Mouse (Mus musculus) gastrocnemius, adult 2 months (tissue): ENCODE measurements around the gene Cbx3. TPM values are rescaled to one million over a fixed set of nuclear protein-coding genes. Genes with fewer than 3 reads are reported as not detected.
"Not testable (repeated sequence)": the region's sequence is repeated elsewhere in the genome, so short reads cannot be mapped to it uniquely, and the experiment has no call there.

Source experiments
- DNase-seq: peaks from one replicate; pipeline ENCODE4 v3.0.0; 2022
- H3K27ac ChIP-seq: fragments of 200-600 bp; 2 replicates; pipeline ENCODE4 v1.8.1; 2022; ENCODE audit warnings: mild to moderate bottlenecking
- H3K4me3 ChIP-seq: fragments of 200-600 bp; 2 replicates; pipeline ENCODE4 v1.8.1; 2022; ENCODE audit warnings: mild to moderate bottlenecking, moderate library complexity
- CTCF ChIP-seq: fragments of 200-600 bp; IDR thresholded peaks from 2 replicates; pipeline ENCODE4 v1.8.1; 2022; ENCODE audit warnings: antibody characterized with exemption, mild to moderate bottlenecking, moderate library complexity
- intact Hi-C: fragments of 180-260 bp; cut with DNase I; formaldehyde crosslinking; loops from one replicate; pipeline ENCODE4 v1.15.1; 2025
- total RNA-seq, 2 experiments: library from RNA; stranded (reverse); gene quantifications; 2 replicates each; pipeline ENCODE4 v1.2.3; 2021

Cbx3 gene
- total RNA-seq, 2 experiments from 2014 or later = 38.6 to 51.1 TPM

- no peak overlapping the region for H3K27ac ChIP-seq
- DNase-seq = no peak
- no peak for TF ChIP-seq CTCF
- H3K4me3 ChIP-seq = no peak overlapping the region
- intact Hi-C loops = no loop called here
These were observed 11.4 kb downstream of the Cbx3 start for GRCm38 (mm10) chr6:51481548-51481947.

GRCm38 (mm10) chr6:51483861-51484260, 13.7 kb downstream of the Cbx3 start:
- no peak for TF ChIP-seq CTCF
- intact Hi-C loops = no loop called here
- H3K4me3 ChIP-seq = no peak overlapping the region
- no peak for DNase-seq
- H3K27ac ChIP-seq = no peak overlapping the region

GRCm38 (mm10) chr6:51484556-51484955, 14.4 kb downstream of the Cbx3 start:
- H3K27ac ChIP-seq, DNase-seq, H3K4me3 ChIP-seq, intact Hi-C loops: not testable (repeated sequence)

GRCm38 (mm10) chr6:51485646-51486045, 15.5 kb downstream of the Cbx3 start:
- no peak for DNase-seq
- no peak overlapping the region for H3K27ac ChIP-seq
- intact Hi-C loops = no loop called here
- H3K4me3 ChIP-seq = no peak overlapping the region
- TF ChIP-seq CTCF = no peak

- no peak overlapping the region for H3K4me3 ChIP-seq
- TF ChIP-seq CTCF = no peak
- intact Hi-C loops = no loop called here
- H3K27ac ChIP-seq = no peak overlapping the region
- no peak for DNase-seq
These were observed 16.0 kb downstream of the Cbx3 start for GRCm38 (mm10) chr6:51486076-51486710.

GRCm38 (mm10) chr6:51486731-51487130, 16.6 kb downstream of the Cbx3 start:
- no peak for DNase-seq
- H3K4me3 ChIP-seq = no peak overlapping the region
- no peak overlapping the region for H3K27ac ChIP-seq
- TF ChIP-seq CTCF = no peak
- intact Hi-C loops = no loop called here

GRCm38 (mm10) chr6:51489787-51490186, 19.6 kb downstream of the Cbx3 start:
- no peak for TF ChIP-seq CTCF

GRCm38 (mm10) chr6:51497321-51498111, 27.4 kb downstream of the Cbx3 start:
- DNase-seq = no peak
- intact Hi-C loops = no loop called here
- no peak overlapping the region for H3K4me3 ChIP-seq
- TF ChIP-seq CTCF = no peak
- no peak overlapping the region for H3K27ac ChIP-seq

More at GRCm38 (mm10) chr6:51489787-51490186, 19.6 kb downstream of the Cbx3 start:
- intact Hi-C loops = no loop called here
- Histone ChIP-seq H3K4me3 (no peak overlapping the region), H3K27ac (peak overlapping the region; percentile 61)
- DNase-seq = peak; percentile 89

GRCm38 (mm10) chr6:51505671-51506070, 35.5 kb downstream of the Cbx3 start:
- TF ChIP-seq CTCF = no peak
- no peak for DNase-seq
- no peak overlapping the region for H3K4me3 ChIP-seq
- intact Hi-C loops = loop anchor here (5.0 kb wide), 1 partner anchor 123 kb away; no protein-coding TSS in a partner anchor
- H3K27ac ChIP-seq = no peak overlapping the region

GRCm38 (mm10) chr6:51507556-51507955, 37.4 kb downstream of the Cbx3 start:
- intact Hi-C loops = loop anchor here (5.0 kb wide), 1 partner anchor 125 kb away; no protein-coding TSS in a partner anchor
- Histone ChIP-seq H3K27ac (no peak overlapping the region), H3K4me3 (no peak overlapping the region)
- no peak for TF ChIP-seq CTCF
- no peak for DNase-seq

GRCm38 (mm10) chr6:51508750-51509648, 38.8 kb downstream of the Cbx3 start:
- TF ChIP-seq CTCF = peak; percentile 68
- peak; percentile 84 for DNase-seq
- peak overlapping the region; percentile 55 for H3K27ac ChIP-seq
- H3K4me3 ChIP-seq = peak overlapping the region; percentile 65
- intact Hi-C loops = loop anchor here (5.0 kb wide), 1 partner anchor 127 kb away; no protein-coding TSS in a partner anchor

GRCm38 (mm10) chr6:51510094-51510493, 39.9 kb downstream of the Cbx3 start:
- TF ChIP-seq CTCF = peak; percentile 71
- peak overlapping the region; percentile 29; the same call in 1 of the 2 replicates for H3K4me3 ChIP-seq
- intact Hi-C loops = loop anchor here (5.0 kb wide), 1 partner anchor 72 kb away; no protein-coding TSS in a partner anchor
- DNase-seq = peak; percentile 69
- peak overlapping the region; percentile 2; the same call in 1 of the 2 replicates for H3K27ac ChIP-seq
